Comparison of ENCODE assay signal across 13 mouse cellular contexts in genomic region chr5:67098733-67099323, GRCm38 (mm10). TPM values are rescaled to one million over a fixed set of nuclear protein-coding genes. Genes with fewer than 3 reads are reported as not detected.
DNase-seq lines count a peak whose midpoint lies in the region; ATAC-seq lines count a peak whose summit lies in the region.
"Had no signal": no experiment of that assay in that cellular context is flagged by ENCODE, and none has a peak within 500 bp of the region (broad histone marks: within the 10 kb centered on the region; RNA-seq: fewer than 3 reads in every experiment).

Phox2b (minus strand) TSS chr5:67099301.

- DNase-seq in heart, postnatal 36 days: peak; percentile 11 to 27
- DNase-seq in right cerebral cortex, postnatal 4 days: peak; percentile 13
- no peak for DNase-seq in right cerebral cortex, adult 2 months (ENCODE audit: low spot score in 2 of 2)
- DNase-seq in c-Kit-positive CD71-positive TER-119-positive erythroid progenitor cells, embryonic 14.5 days (ENCODE audit: low spot score): no peak
- no peak for DNase-seq in gastrocnemius, adult 8-10 months (ENCODE audit: low spot score in 2 of 2)
- no peak for DNase-seq in urinary bladder, postnatal 10 days (ENCODE audit: low spot score)
- DNase-seq: lung, postnatal 14 days had no signal

- intact Hi-C loops in heart, postnatal 36 days (cut with DNase I): loop anchor here (2.0 kb wide), 1 partner anchor 124 kb away; no protein-coding TSS in a partner anchor

- H3K27me3 ChIP-seq in heart, embryonic 12.5 days (replicated peaks): peaks cover 89% of the 10 kb centered on the region
- H3K27me3 ChIP-seq in hindbrain, embryonic 16.5 days (replicated peaks; ENCODE audit: control insufficient read depth, insufficient read depth, low read length): peaks cover 43% of the 10 kb centered on the region

- 1% methylated on average over 16 of the region's 16 CpGs for WGBS in heart, embryonic 12.5 days
- 0% methylated on average over 16 of the region's 16 CpGs for WGBS in hindbrain, embryonic 16.5 days

- H3K27ac ChIP-seq in heart, embryonic 12.5 days (ENCODE audit: poor library complexity, severe bottlenecking): no peak within 1 kb of the TSS
- H3K27ac ChIP-seq in hindbrain, embryonic 16.5 days (ENCODE audit: low read depth, low read length): no peak within 1 kb of the TSS; the same call in 1 of the 2 replicates
- H3K27ac ChIP-seq: heart, embryonic 15.5 days; neural tube, embryonic 12.5 days had no signal

- no peaks in the 10 kb centered on the region for H3K36me3 ChIP-seq in heart, embryonic 12.5 days
- H3K36me3 ChIP-seq in hindbrain, embryonic 16.5 days (ENCODE audit: control insufficient read depth, insufficient read depth, low read length): no peaks in the 10 kb centered on the region
- H3K36me3 ChIP-seq: heart, embryonic 15.5 days; neural tube, embryonic 12.5 days had no signal

- H3K9me3 ChIP-seq in heart, embryonic 12.5 days (replicated peaks): no peaks in the 10 kb centered on the region
- H3K9me3 ChIP-seq in hindbrain, embryonic 16.5 days (ENCODE audit: control insufficient read depth, low read length): no peaks in the 10 kb centered on the region
- H3K9me3 ChIP-seq: heart, embryonic 15.5 days; neural tube, embryonic 12.5 days had no signal

- no peak within 1 kb of the TSS for H3K4me2 ChIP-seq in heart, embryonic 12.5 days
- H3K4me2 ChIP-seq in hindbrain, embryonic 16.5 days (ENCODE audit: low read length): no peak within 1 kb of the TSS
- H3K4me2 ChIP-seq: heart, embryonic 15.5 days; neural tube, embryonic 12.5 days had no signal

- no peak for ATAC-seq in heart, embryonic 12.5 days (ENCODE audit: insufficient number of reproducible peaks, low FRiP score)
- peak; percentile 67; the same call in 1 of the 2 replicates for ATAC-seq in hindbrain, embryonic 16.5 days

- H3K4me1 ChIP-seq in heart, embryonic 12.5 days (replicated peaks): peaks cover 11% of the 10 kb centered on the region
- no peaks in the 10 kb centered on the region for H3K4me1 ChIP-seq in hindbrain, embryonic 16.5 days (ENCODE audit: control insufficient read depth, insufficient read depth, low read depth, low read length)

- H3K4me3 ChIP-seq in heart, embryonic 12.5 days: no peak within 1 kb of the TSS
- peak within 1 kb of the TSS; percentile 5; the same call in 1 of the 2 replicates for H3K4me3 ChIP-seq in hindbrain, embryonic 16.5 days (ENCODE audit: low read length)
- H3K4me3 ChIP-seq: heart, embryonic 15.5 days; neural tube, embryonic 12.5 days had no signal

- no peak within 1 kb of the TSS for H3K9ac ChIP-seq in heart, embryonic 12.5 days
- no peak within 1 kb of the TSS for H3K9ac ChIP-seq in hindbrain, embryonic 16.5 days (ENCODE audit: low read depth, low read length)
- H3K9ac ChIP-seq: heart, embryonic 15.5 days; neural tube, embryonic 12.5 days had no signal

RNA-seq across cellular contexts. Expression of gene Phox2b, which starts in this region (rescaled TPM):
- not detected for total RNA-seq in heart, postnatal 36 days (2021)
- polyA plus RNA-seq in heart, embryonic 12.5 days (2016; fragmentation: Nextera tagmentation; extraction: Ambion mirVana): 0.22 TPM in 1 of 2 replicates, not detected in the other
- polyA plus RNA-seq in hindbrain, embryonic 16.5 days (2015; fragmentation: Nextera tagmentation; extraction: Ambion mirVana): 12.3 and 19.5 TPM in 2 replicates
- total RNA-seq in gastrocnemius, adult 8-10 months (2022): not detected
- total RNA-seq: left cerebral cortex, adult 8-10 months had no signal
- polyA plus RNA-seq: testis, adult 2 months had no signal

Comparison
In these comparisons a context has a peak if more than half of its experiments do, and no peak if none do; other contexts are left out.
1. RNA of gene Phox2b (polyA plus RNA-seq): 12.3 to 19.5 TPM in hindbrain, embryonic 16.5 days; 0.22 TPM in heart, embryonic 12.5 days; every median in the first group is over 10 times any median in the second.
2. Peak in DNase-seq in heart, postnatal 36 days; RNA of the gene not detected or under 1 TPM.